8 mouse cellular contexts compared by ENCODE assay signal in the genomic region with DNA sequence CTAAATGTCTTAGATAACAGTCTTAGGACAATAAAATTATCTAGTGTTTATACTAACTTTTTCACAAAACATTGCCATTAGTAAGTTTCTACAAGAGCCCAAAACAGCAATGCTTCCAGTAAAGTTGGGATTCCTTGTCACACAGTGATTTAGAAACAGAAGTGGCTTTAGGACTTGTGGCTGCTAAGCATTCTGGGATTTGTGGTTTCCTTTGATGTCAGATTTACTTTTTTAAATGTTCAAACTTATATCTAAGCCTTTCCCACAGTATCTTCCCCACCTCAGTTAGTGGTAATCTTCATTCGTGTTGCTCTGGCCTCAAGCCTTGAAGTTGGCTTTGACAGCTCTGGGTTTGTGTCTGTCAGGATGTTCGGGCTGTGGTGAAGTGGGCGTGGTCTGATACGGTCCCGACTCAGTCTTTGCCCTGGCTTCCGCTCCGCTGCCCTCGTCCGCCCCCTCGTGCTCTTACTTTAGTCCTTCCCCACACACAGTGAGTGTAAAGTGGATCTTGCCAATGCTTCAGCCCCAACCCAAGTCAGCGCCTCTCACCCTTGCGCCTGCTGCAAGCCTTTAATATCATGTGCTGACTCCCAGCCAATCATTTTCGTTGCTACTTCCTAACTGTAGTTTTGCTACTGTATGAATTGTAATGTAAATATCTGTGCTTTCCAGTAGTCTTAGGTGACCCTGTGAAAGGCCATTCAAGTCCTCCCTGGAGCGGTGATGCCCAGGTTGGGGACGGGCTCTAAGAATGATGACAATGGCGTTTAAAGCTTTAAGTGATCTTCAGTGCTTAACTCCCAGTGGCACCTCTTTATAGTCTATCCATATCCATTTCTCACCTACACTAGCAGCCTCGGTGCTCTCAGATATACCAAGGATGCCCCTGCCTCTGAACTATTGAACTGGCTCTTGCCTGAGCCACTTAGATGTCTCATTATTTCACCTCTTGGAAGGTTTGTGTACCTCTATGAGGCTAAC. TPM values are rescaled to one million over a fixed set of nuclear protein-coding genes. Genes with fewer than 3 reads are reported as not detected.
DNase-seq lines count a peak whose midpoint lies in the region; ATAC-seq and TF ChIP-seq lines count a peak whose summit lies in the region.

No protein-coding gene starts in this region.

- 11% methylated on average over 17 of the region's 17 CpGs for WGBS in heart, embryonic 13.5 days
- 9% methylated on average over 17 of the region's 17 CpGs for WGBS in kidney, embryonic 15.5 days
- 18% methylated on average over 17 of the region's 17 CpGs for WGBS in neural tube, embryonic 11.5 days

- 0 out of 2 replicates have a peak, but pooled peaks have one; percentile 14 for TF ChIP-seq POLR2A in embryonic fibroblast, embryonic 13.5 days (IDR thresholded peaks at IDR 0.05; ENCODE audit: low read depth, low read length)

- peak; percentile 48; the same call in 1 of the 2 replicates for TF ChIP-seq CTCF in embryonic fibroblast, embryonic 13.5 days (IDR thresholded peaks at IDR 0.05; ENCODE audit: borderline replicate concordance, insufficient read depth, low read length)

- peak overlapping the region; percentile 11 for H3K4me3 ChIP-seq in embryonic fibroblast, embryonic 13.5 days (ENCODE audit: insufficient read depth, low read length)
- peak overlapping the region; percentile 55 for H3K4me3 ChIP-seq in heart, embryonic 13.5 days
- H3K4me3 ChIP-seq in kidney, embryonic 15.5 days (replicated peaks) = peak overlapping the region; percentile 46
- peak overlapping the region; percentile 28 for H3K4me3 ChIP-seq in neural tube, embryonic 11.5 days (ENCODE audit: low read depth, low read length)

- H3K36me3 ChIP-seq in heart, embryonic 13.5 days = peaks cover 3% of the 10 kb centered on the region; the same call in 1 of the 2 replicates
- H3K36me3 ChIP-seq in kidney, embryonic 15.5 days = 0 out of 2 replicates have a peak, but pooled peaks cover 3% of the 10 kb centered on the region
- no peaks in the 10 kb centered on the region for H3K36me3 ChIP-seq in neural tube, embryonic 11.5 days (ENCODE audit: control insufficient read depth, insufficient read depth, low read length)

- peak overlapping the region; percentile 75 for H3K9ac ChIP-seq in heart, embryonic 13.5 days
- H3K9ac ChIP-seq in kidney, embryonic 15.5 days = peak overlapping the region; percentile 21; the same call in 1 of the 2 replicates
- H3K9ac ChIP-seq in neural tube, embryonic 11.5 days (ENCODE audit: low read length) = peak overlapping the region; percentile 11; the same call in 1 of the 2 replicates

- DNase-seq in 416B (ENCODE audit: low read depth) = peak; percentile 70
- peak; percentile 55 to 84 for DNase-seq in adrenal gland, adult (ENCODE audit: inconsistent age in 2 of 2, low spot score in 1 of 2)
- DNase-seq in lung, adult 18-20 months = peak; percentile 53 to 56
- DNase-seq in neural tube, embryonic 11.5 days (ENCODE audit: low spot score) = peak; percentile 66
- peak; percentile 31 for DNase-seq in testis, postnatal 14 days (ENCODE audit: low spot score)

- H3K27ac ChIP-seq in embryonic fibroblast, embryonic 13.5 days (ENCODE audit: insufficient read depth, low read length) = no peak overlapping the region
- H3K27ac ChIP-seq in heart, embryonic 13.5 days (replicated peaks) = no peak overlapping the region
- no peak overlapping the region for H3K27ac ChIP-seq in kidney, embryonic 15.5 days
- no peak overlapping the region for H3K27ac ChIP-seq in neural tube, embryonic 11.5 days (ENCODE audit: low read depth, low read length)

- H3K4me1 ChIP-seq in embryonic fibroblast, embryonic 13.5 days (ENCODE audit: control insufficient read depth, insufficient read depth, low read length) = no peaks in the 10 kb centered on the region
- 0 out of 2 replicates have a peak, but pooled peaks cover 3% of the 10 kb centered on the region for H3K4me1 ChIP-seq in heart, embryonic 13.5 days
- H3K4me1 ChIP-seq in kidney, embryonic 15.5 days = peaks cover 4% of the 10 kb centered on the region; the same call in 1 of the 2 replicates
- no peaks in the 10 kb centered on the region for H3K4me1 ChIP-seq in neural tube, embryonic 11.5 days (ENCODE audit: control insufficient read depth, insufficient read depth, low read length)

- no peaks in the 10 kb centered on the region for H3K9me3 ChIP-seq in heart, embryonic 13.5 days
- H3K9me3 ChIP-seq in kidney, embryonic 15.5 days (replicated peaks) = no peaks in the 10 kb centered on the region
- no peaks in the 10 kb centered on the region for H3K9me3 ChIP-seq in neural tube, embryonic 11.5 days (ENCODE audit: control insufficient read depth, low read length)

- peak overlapping the region; percentile 77 for H3K4me2 ChIP-seq in heart, embryonic 13.5 days
- H3K4me2 ChIP-seq in kidney, embryonic 15.5 days = peak overlapping the region; percentile 67
- peak overlapping the region; percentile 58 for H3K4me2 ChIP-seq in neural tube, embryonic 11.5 days (ENCODE audit: low read depth)

- peak; percentile 61; the same call in 1 of the 2 replicates for ATAC-seq in heart, embryonic 13.5 days (ENCODE audit: extremely low read depth, insufficient number of reproducible peaks, low FRiP score, low TSS enrichment)
- ATAC-seq in kidney, embryonic 15.5 days (replicated peaks; ENCODE audit: low FRiP score) = peak; percentile 96
- peak; percentile 74 for ATAC-seq in neural tube, embryonic 11.5 days (ENCODE audit: insufficient read depth, low FRiP score, low TSS enrichment)

- H3K27me3 ChIP-seq in heart, embryonic 13.5 days (replicated peaks) = no peaks in the 10 kb centered on the region
- no peaks in the 10 kb centered on the region for H3K27me3 ChIP-seq in kidney, embryonic 15.5 days
- no peaks in the 10 kb centered on the region for H3K27me3 ChIP-seq in neural tube, embryonic 11.5 days (ENCODE audit: control insufficient read depth, insufficient read depth, low read length)

RNA-seq across cellular contexts. Expression of gene Gm10190, which starts 18.4 kb away (rescaled TPM):
- not detected in 2 replicates for polyA plus RNA-seq in embryonic fibroblast, embryonic 13.5 days (2011; ENCODE audit: insufficient read length, low read depth, missing spikeins)
- polyA plus RNA-seq in heart, embryonic 13.5 days (2015; fragmentation: Nextera tagmentation; extraction: Ambion mirVana) = 1.5 and 2.1 TPM in 2 replicates
- polyA plus RNA-seq in kidney, embryonic 15.5 days (2015; fragmentation: Nextera tagmentation; extraction: Ambion mirVana) = 1.7 and 2.0 TPM in 2 replicates
- 1.8 and 2.0 TPM in 2 replicates for polyA plus RNA-seq in neural tube, embryonic 11.5 days (2014; fragmentation: Nextera tagmentation; extraction: Ambion mirVana)

Comparison
In these comparisons a context has a peak if more than half of its experiments do, and no peak if none do; other contexts are left out.
1. H3K9ac ChIP-seq: peak in every context shown above with its lines; median percentile 75 in heart, embryonic 13.5 days; 21 in kidney, embryonic 15.5 days; 11 in neural tube, embryonic 11.5 days.